Mouse (Mus musculus): ENCODE measurements at regions not wholly inside any gene's neighbourhood (a gene's known extent, or its start where the extent isn't known, plus 50 kb on each side); places are given as distances from the start of the nearest gene placed in this dataset.

DNA sequence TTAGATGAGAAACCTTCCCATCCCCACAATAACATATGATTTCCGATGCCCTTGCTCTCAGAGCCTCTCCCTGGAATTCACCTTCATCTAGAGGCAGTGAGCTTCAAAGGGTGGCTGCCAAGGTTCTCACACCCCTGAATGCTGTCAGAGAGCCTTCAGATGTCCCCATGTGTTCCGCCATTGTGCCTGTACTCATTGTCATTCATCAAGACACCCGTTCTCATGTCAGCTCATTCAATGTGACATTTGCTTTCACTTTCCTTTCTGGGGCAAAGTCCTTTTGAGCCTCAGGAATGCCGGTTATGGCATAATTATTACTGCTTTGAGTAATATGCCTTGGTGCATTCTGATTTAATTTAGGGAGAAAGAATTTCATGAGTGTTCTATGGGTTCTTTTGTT, 99.1 kb upstream of the Kbtbd8 start:
- no peak for TF ChIP-seq CTCF (IDR thresholded peaks at IDR 0.05; ENCODE audit: low read depth)
- no peak for TF ChIP-seq EP300 (optimal IDR thresholded peaks at IDR 0.05)
- no peak for DNase-seq (ENCODE audit: low spot score)
- no peak overlapping the region for H3K4me3 ChIP-seq (ENCODE audit: low read depth, low read length)
- H3K27ac ChIP-seq (replicated peaks): no peak overlapping the region
- no peak for ATAC-seq (ENCODE audit: low FRiP score, low TSS enrichment)
- no peak overlapping the region for H3K4me2 ChIP-seq (replicated peaks; ENCODE audit: low read depth)
- H3K36me3 ChIP-seq (ENCODE audit: control insufficient read depth, insufficient read depth, low read length): no peaks in the 10 kb centered on the region
- H3K27me3 ChIP-seq (ENCODE audit: control insufficient read depth, insufficient read depth, low read length): no peaks in the 10 kb centered on the region
- no peaks in the 10 kb centered on the region for H3K4me1 ChIP-seq (replicated peaks; ENCODE audit: control insufficient read depth, insufficient read depth)
- 35% methylated on average over 4 of the region's 4 CpGs for WGBS
- H3K9me3 ChIP-seq (ENCODE audit: control insufficient read depth, low read length): no peaks in the 10 kb centered on the region
- no peak overlapping the region for H3K9ac ChIP-seq (ENCODE audit: low read length)

DNA sequence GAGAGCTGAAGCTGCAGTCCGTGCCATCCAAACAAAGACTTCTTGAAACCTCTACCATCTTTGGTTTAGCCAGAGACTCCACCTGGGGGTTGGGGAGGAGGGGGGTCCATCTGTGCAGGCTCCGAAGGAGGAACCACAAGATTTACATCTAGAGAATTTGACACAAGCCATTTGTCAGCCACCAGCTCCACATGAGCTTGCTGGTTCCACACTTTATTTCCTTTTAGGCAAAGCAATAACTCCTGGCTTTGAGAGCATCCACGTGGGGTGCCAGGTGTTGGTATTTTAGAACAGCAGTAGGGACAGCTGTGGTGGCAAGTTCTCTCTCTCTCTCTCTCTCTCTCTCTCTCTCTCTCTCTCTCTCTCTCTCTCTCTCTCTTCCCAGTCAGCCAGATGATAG, 99.6 kb upstream of the Kbtbd8 start:
- Histone ChIP-seq H3K4me1 (replicated peaks; ENCODE audit: control insufficient read depth, insufficient read depth) (no peaks in the 10 kb centered on the region), H3K27ac (replicated peaks) (no peak overlapping the region), H3K9me3 (ENCODE audit: control insufficient read depth, low read length) (no peaks in the 10 kb centered on the region), H3K36me3 (ENCODE audit: control insufficient read depth, insufficient read depth, low read length) (no peaks in the 10 kb centered on the region), H3K4me3 (ENCODE audit: low read depth, low read length) (no peak overlapping the region), H3K9ac (ENCODE audit: low read length) (no peak overlapping the region), H3K27me3 (ENCODE audit: control insufficient read depth, insufficient read depth, low read length) (no peaks in the 10 kb centered on the region), H3K4me2 (replicated peaks; ENCODE audit: low read depth) (no peak overlapping the region)
- DNase-seq (ENCODE audit: low spot score) (no peak), ATAC-seq (ENCODE audit: low FRiP score, low TSS enrichment) (no peak)
- WGBS: 47% methylated on average over 3 of the region's 3 CpGs
- TF ChIP-seq CTCF (IDR thresholded peaks at IDR 0.05; ENCODE audit: low read depth): no peak
- no peak for TF ChIP-seq EP300 (optimal IDR thresholded peaks at IDR 0.05)

DNA sequence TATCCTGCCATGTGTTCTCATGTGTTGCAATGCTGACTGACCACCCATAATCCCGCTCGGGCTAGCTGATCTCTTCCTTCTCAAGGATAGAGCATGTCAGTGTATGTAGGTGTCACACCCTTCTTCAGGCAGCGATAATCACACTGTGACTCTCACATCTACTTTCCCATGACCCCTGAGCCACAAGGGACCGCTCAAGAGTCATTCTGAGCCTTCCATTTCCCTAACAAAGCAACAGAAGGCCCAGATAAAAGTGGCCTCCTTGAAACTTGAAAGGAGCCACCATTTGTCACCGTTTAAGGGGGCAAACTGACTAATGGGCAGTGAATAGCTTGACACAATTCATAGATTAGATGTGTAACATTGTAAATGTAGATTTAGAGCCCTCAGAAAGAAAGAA, 103.9 kb upstream of the Kbtbd8 start:
- Histone ChIP-seq H3K9me3 (ENCODE audit: control insufficient read depth, low read length) (no peaks in the 10 kb centered on the region), H3K4me2 (replicated peaks; ENCODE audit: low read depth) (no peak overlapping the region), H3K9ac (ENCODE audit: low read length) (no peak overlapping the region), H3K27me3 (ENCODE audit: control insufficient read depth, insufficient read depth, low read length) (no peaks in the 10 kb centered on the region), H3K4me1 (replicated peaks; ENCODE audit: control insufficient read depth, insufficient read depth) (no peaks in the 10 kb centered on the region), H3K36me3 (ENCODE audit: control insufficient read depth, insufficient read depth, low read length) (no peaks in the 10 kb centered on the region), H3K4me3 (ENCODE audit: low read depth, low read length) (no peak overlapping the region), H3K27ac (replicated peaks) (no peak overlapping the region)
- WGBS: 42% methylated on average over 5 of the region's 5 CpGs
- TF ChIP-seq EP300 (optimal IDR thresholded peaks at IDR 0.05): no peak
- no peak for TF ChIP-seq CTCF (IDR thresholded peaks at IDR 0.05; ENCODE audit: low read depth)
- no peak for DNase-seq (ENCODE audit: low spot score)
- ATAC-seq (ENCODE audit: low FRiP score, low TSS enrichment): no peak

GRCm38 (mm10) chr6:95006485-95006884, 110.6 kb upstream of the Kbtbd8 start:
- ATAC-seq (ENCODE audit: low FRiP score, low TSS enrichment): no peak
- Histone ChIP-seq H3K9ac (ENCODE audit: low read length) (no peak overlapping the region), H3K4me3 (ENCODE audit: low read depth, low read length) (no peak overlapping the region), H3K27ac (replicated peaks) (no peak overlapping the region), H3K9me3 (ENCODE audit: control insufficient read depth, low read length) (no peaks in the 10 kb centered on the region), H3K27me3 (ENCODE audit: control insufficient read depth, insufficient read depth, low read length) (no peaks in the 10 kb centered on the region), H3K36me3 (ENCODE audit: control insufficient read depth, insufficient read depth, low read length) (no peaks in the 10 kb centered on the region), H3K4me1 (replicated peaks; ENCODE audit: control insufficient read depth, insufficient read depth) (no peaks in the 10 kb centered on the region), H3K4me2 (replicated peaks; ENCODE audit: low read depth) (no peak overlapping the region)
- 83% methylated on average over 2 of the region's 2 CpGs for WGBS
- DNase-seq (ENCODE audit: low spot score): no peak
- no peak for TF ChIP-seq EP300 (optimal IDR thresholded peaks at IDR 0.05)
- TF ChIP-seq CTCF (IDR thresholded peaks at IDR 0.05; ENCODE audit: low read depth): no peak

DNA sequence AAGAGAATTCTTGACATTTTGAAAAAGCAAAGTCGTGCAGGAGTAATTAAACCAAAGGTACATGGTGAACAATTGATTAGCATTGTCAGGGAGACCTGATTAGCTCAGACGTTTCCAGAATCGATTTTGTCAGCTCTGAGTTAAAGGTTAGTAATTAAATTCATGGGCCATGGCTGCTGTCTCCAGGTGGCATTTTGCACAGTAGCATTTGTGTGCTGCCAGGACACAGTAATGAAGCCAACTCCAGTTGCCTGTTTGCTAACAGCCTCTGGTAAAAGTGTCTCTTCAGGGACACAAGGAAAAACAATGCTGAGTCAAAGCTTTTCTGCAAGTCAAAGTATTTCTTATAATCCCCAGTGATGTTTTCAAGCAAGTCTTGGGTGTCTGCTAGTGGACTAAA, 113.3 kb upstream of the Kbtbd8 start:
- TF ChIP-seq CTCF (IDR thresholded peaks at IDR 0.05; ENCODE audit: low read depth) (no peak), EP300 (optimal IDR thresholded peaks at IDR 0.05) (no peak)
- Histone ChIP-seq H3K4me1 (replicated peaks; ENCODE audit: control insufficient read depth, insufficient read depth) (no peaks in the 10 kb centered on the region), H3K9ac (ENCODE audit: low read length) (no peak overlapping the region), H3K4me3 (ENCODE audit: low read depth, low read length) (no peak overlapping the region), H3K27me3 (ENCODE audit: control insufficient read depth, insufficient read depth, low read length) (no peaks in the 10 kb centered on the region), H3K9me3 (ENCODE audit: control insufficient read depth, low read length) (no peaks in the 10 kb centered on the region), H3K36me3 (ENCODE audit: control insufficient read depth, insufficient read depth, low read length) (no peaks in the 10 kb centered on the region), H3K27ac (replicated peaks) (no peak overlapping the region), H3K4me2 (replicated peaks; ENCODE audit: low read depth) (no peak overlapping the region)
- ATAC-seq (ENCODE audit: low FRiP score, low TSS enrichment) (no peak), DNase-seq (ENCODE audit: low spot score) (no peak)
- 38% methylated on average over 3 of the region's 3 CpGs for WGBS

GRCm38 (mm10) chr6:94999562-94999961, 117.5 kb upstream of the Kbtbd8 start:
- no peak overlapping the region for H3K27ac ChIP-seq (replicated peaks)
- no peak overlapping the region for H3K4me3 ChIP-seq (ENCODE audit: low read depth, low read length)
- H3K4me2 ChIP-seq (replicated peaks; ENCODE audit: low read depth): no peak overlapping the region
- no peak for DNase-seq (ENCODE audit: low spot score)
- TF ChIP-seq EP300 (optimal IDR thresholded peaks at IDR 0.05): no peak
- no peak for TF ChIP-seq CTCF (IDR thresholded peaks at IDR 0.05; ENCODE audit: low read depth)
- no peaks in the 10 kb centered on the region for H3K9me3 ChIP-seq (ENCODE audit: control insufficient read depth, low read length)
- H3K9ac ChIP-seq (ENCODE audit: low read length): no peak overlapping the region
- no peak for ATAC-seq (ENCODE audit: low FRiP score, low TSS enrichment)
- H3K4me1 ChIP-seq (replicated peaks; ENCODE audit: control insufficient read depth, insufficient read depth): no peaks in the 10 kb centered on the region
- H3K27me3 ChIP-seq (ENCODE audit: control insufficient read depth, insufficient read depth, low read length): no peaks in the 10 kb centered on the region
- no peaks in the 10 kb centered on the region for H3K36me3 ChIP-seq (ENCODE audit: control insufficient read depth, insufficient read depth, low read length)
- 51% methylated on average over 4 of the region's 4 CpGs for WGBS

All from stomach, postnatal 0 days (tissue).